ENCODE assay signal across 11 mouse cellular contexts in genomic region chr2:105680146-105680998, GRCm38 (mm10). TPM values are rescaled to one million over a fixed set of nuclear protein-coding genes. Genes with fewer than 3 reads are reported as not detected.
DNase-seq lines count a peak whose midpoint lies in the region; ATAC-seq and TF ChIP-seq lines count a peak whose summit lies in the region.
"Had no signal": no experiment of that assay in that cellular context is flagged by ENCODE, and none has a peak within 500 bp of the region (broad histone marks: within the 10 kb centered on the region; RNA-seq: fewer than 3 reads in every experiment).

No protein-coding gene starts in this region.

- peaks cover 98% of the 10 kb centered on the region for H3K27me3 ChIP-seq in embryonic facial prominence, embryonic 13.5 days
- peaks cover 96% of the 10 kb centered on the region for H3K27me3 ChIP-seq in intestine, postnatal 0 days (replicated peaks; ENCODE audit: control insufficient read depth, insufficient read depth, low read length)
- peaks cover 85% of the 10 kb centered on the region for H3K27me3 ChIP-seq in stomach, embryonic 15.5 days (replicated peaks)
- peaks cover 98% of the 10 kb centered on the region for H3K27me3 ChIP-seq in liver, embryonic 11.5 days (replicated peaks; ENCODE audit: control insufficient read depth, insufficient read depth, low read length)
- H3K27me3 ChIP-seq: Patski had no signal

- H3K9me3 ChIP-seq in embryonic facial prominence, embryonic 13.5 days, result no peaks in the 10 kb centered on the region
- H3K9me3 ChIP-seq in intestine, postnatal 0 days (ENCODE audit: control insufficient read depth), result no peaks in the 10 kb centered on the region
- no peaks in the 10 kb centered on the region for H3K9me3 ChIP-seq in stomach, embryonic 15.5 days
- H3K9me3 ChIP-seq in liver, embryonic 11.5 days (ENCODE audit: control insufficient read depth, low read length), result no peaks in the 10 kb centered on the region

- peak; percentile 87 for DNase-seq in left cerebral cortex, postnatal 4 days
- no peak for DNase-seq in left cerebral cortex, adult 8-10 months (ENCODE audit: low spot score in 2 of 2)
- DNase-seq in c-Kit-positive CD71-positive TER-119-positive erythroid progenitor cells, embryonic 14.5 days (ENCODE audit: low spot score), result no peak
- DNase-seq in gastrocnemius, postnatal 14 days, result no peak
- DNase-seq in liver, embryonic 11.5 days (ENCODE audit: low spot score), result no peak
- DNase-seq: lung, postnatal 4 days had no signal

- ATAC-seq in embryonic facial prominence, embryonic 13.5 days (ENCODE audit: insufficient number of reproducible peaks, insufficient read depth, low FRiP score, low TSS enrichment, low read depth), result peak; percentile 79
- ATAC-seq in intestine, postnatal 0 days, result no peak
- peak; percentile 43; the same call in 1 of the 2 replicates for ATAC-seq in stomach, embryonic 15.5 days (ENCODE audit: insufficient read depth, low FRiP score, low read depth)
- ATAC-seq in liver, embryonic 11.5 days (replicated peaks; ENCODE audit: low FRiP score), result no peak; the same call in 1 of the 2 replicates
- ATAC-seq: Patski had no signal

- intact Hi-C loops in left cerebral cortex, postnatal 4 days (cut with DNase I), result loop anchor here (10.0 kb wide), 3 partner anchors 124 to 514 kb away; no protein-coding TSS in a partner anchor
- intact Hi-C loops in gastrocnemius, postnatal 14 days (cut with DNase I; ENCODE audit: low total_unique reads), result no loop called here

- peaks cover 33% of the 10 kb centered on the region for H3K4me1 ChIP-seq in embryonic facial prominence, embryonic 13.5 days
- no peaks in the 10 kb centered on the region for H3K4me1 ChIP-seq in intestine, postnatal 0 days (replicated peaks; ENCODE audit: control insufficient read depth, insufficient read depth, low read length)
- H3K4me1 ChIP-seq in stomach, embryonic 15.5 days, result peaks cover 9% of the 10 kb centered on the region
- peaks cover 4% of the 10 kb centered on the region; the same call in 1 of the 2 replicates for H3K4me1 ChIP-seq in liver, embryonic 11.5 days (replicated peaks; ENCODE audit: control insufficient read depth, insufficient read depth, low read length)

- H3K4me3 ChIP-seq in embryonic facial prominence, embryonic 13.5 days, result no peak overlapping the region
- H3K4me3 ChIP-seq in intestine, postnatal 0 days (ENCODE audit: low read depth, low read length), result peak overlapping the region; percentile 7; the same call in 1 of the 2 replicates
- no peak overlapping the region for H3K4me3 ChIP-seq in stomach, embryonic 15.5 days (replicated peaks)
- H3K4me3 ChIP-seq in liver, embryonic 11.5 days (ENCODE audit: low read depth, low read length), result no peak overlapping the region
- H3K4me3 ChIP-seq: erythroblast, embryonic 14.5 days had no signal

- TF ChIP-seq CTCF in intestine, postnatal 0 days (IDR thresholded peaks at IDR 0.05; ENCODE audit: low read depth), result no peak

- H3K27ac ChIP-seq in embryonic facial prominence, embryonic 13.5 days, result no peak overlapping the region
- no peak overlapping the region for H3K27ac ChIP-seq in intestine, postnatal 0 days (ENCODE audit: low read depth, low read length)
- no peak overlapping the region for H3K27ac ChIP-seq in stomach, embryonic 15.5 days
- H3K27ac ChIP-seq in liver, embryonic 11.5 days (ENCODE audit: low read depth, low read length), result no peak overlapping the region

- H3K9ac ChIP-seq in embryonic facial prominence, embryonic 13.5 days, result no peak overlapping the region
- no peak overlapping the region for H3K9ac ChIP-seq in intestine, postnatal 0 days (ENCODE audit: low read depth, low read length)
- no peak overlapping the region for H3K9ac ChIP-seq in stomach, embryonic 15.5 days
- no peak overlapping the region for H3K9ac ChIP-seq in liver, embryonic 11.5 days (ENCODE audit: low read depth, low read length)

- no peaks in the 10 kb centered on the region for H3K36me3 ChIP-seq in embryonic facial prominence, embryonic 13.5 days
- H3K36me3 ChIP-seq in intestine, postnatal 0 days (ENCODE audit: control insufficient read depth, insufficient read depth), result no peaks in the 10 kb centered on the region
- no peaks in the 10 kb centered on the region for H3K36me3 ChIP-seq in stomach, embryonic 15.5 days
- no peaks in the 10 kb centered on the region for H3K36me3 ChIP-seq in liver, embryonic 11.5 days (ENCODE audit: control insufficient read depth, insufficient read depth, low read length)

- WGBS in embryonic facial prominence, embryonic 13.5 days, result 2% methylated on average over 23 of the region's 24 CpGs
- 1% methylated on average over 22 of the region's 24 CpGs for WGBS in intestine, postnatal 0 days
- 1% methylated on average over 23 of the region's 24 CpGs for WGBS in stomach, embryonic 15.5 days
- 5% methylated on average over 24 of the region's 24 CpGs for WGBS in liver, embryonic 11.5 days

- H3K4me2 ChIP-seq in embryonic facial prominence, embryonic 13.5 days, result no peak overlapping the region
- H3K4me2 ChIP-seq in intestine, postnatal 0 days (replicated peaks; ENCODE audit: low read depth), result no peak overlapping the region
- H3K4me2 ChIP-seq in stomach, embryonic 15.5 days, result no peak overlapping the region
- no peak overlapping the region for H3K4me2 ChIP-seq in liver, embryonic 11.5 days

RNA-seq across cellular contexts. Expression of gene Pax6, which starts 11.7 kb away (rescaled TPM):
- total RNA-seq in left cerebral cortex, postnatal 4 days (2021), result 10 to 100 TPM; 11.5 to 13.9 TPM
- total RNA-seq in left cerebral cortex, adult 8-10 months (2022), result 10 to 100 TPM in 3 of 4 experiments, 1 to 10 TPM in 1; 9.3 to 12.0 (median 11.3) TPM
- polyA plus RNA-seq in embryonic facial prominence, embryonic 13.5 days (2015; fragmentation: Nextera tagmentation; extraction: Ambion mirVana), result 1.6 and 3.2 TPM in 2 replicates
- 0.43 and 0.51 TPM in 2 replicates for polyA plus RNA-seq in intestine, postnatal 0 days (2015; fragmentation: Nextera tagmentation; extraction: Ambion mirVana)
- 2.5 and 4.0 TPM in 2 replicates for polyA plus RNA-seq in stomach, embryonic 15.5 days (2015; fragmentation: Nextera tagmentation; extraction: Ambion mirVana)
- under 1 TPM in 1 of 2 experiments, not detected in 1; 0.35 TPM for total RNA-seq in gastrocnemius, postnatal 14 days (2021)
- polyA plus RNA-seq in liver, embryonic 11.5 days (2014; fragmentation: Nextera tagmentation; extraction: Ambion mirVana), result 0.26 TPM in 1 of 2 replicates, not detected in the other
- polyA plus RNA-seq: Patski had no signal

Comparison
In these comparisons a context has a peak if more than half of its experiments do, and no peak if none do; other contexts are left out.
1. ATAC-seq: peak in embryonic facial prominence, embryonic 13.5 days (single experiment) and stomach, embryonic 15.5 days (single experiment); none in intestine, postnatal 0 days (single experiment) and liver, embryonic 11.5 days (single experiment).